Mouse (Mus musculus) limb, embryonic 11.5 days (tissue): Measurements from ENCODE around the gene Tomt. TPM values are rescaled to one million over a fixed set of nuclear protein-coding genes. Genes with fewer than 3 reads are reported as not detected.

Experiments used
- ATAC-seq: fragments of 200-750 bp; cut with Nextera tagmentation; 2 replicates; pipeline ENCODE4 v1.8.0; 2017; ENCODE audit warnings: low read depth; ENCODE audit not compliant: insufficient number of reproducible peaks, low FRiP score, low TSS enrichment
- DNase-seq: peaks from one replicate; pipeline ENCODE4 v3.0.0-alpha.2; 2015; ENCODE audit warnings: low spot score
- H3K27ac ChIP-seq: fragments of 300-500 bp; sonication (generic); replicated peaks from 2 replicates; pipeline ENCODE4 v1.5.1; 2014; ENCODE audit warnings: low read depth, mild to moderate bottlenecking, low read length
- H3K27me3 ChIP-seq: fragments of 300-500 bp; sonication (generic); 2 replicates; pipeline ENCODE4 v1.6.1; 2014; ENCODE audit warnings: mild to moderate bottlenecking, low read length, mixed read lengths; ENCODE audit not compliant: control insufficient read depth, insufficient read depth
- H3K36me3 ChIP-seq: fragments of 300-500 bp; sonication (generic); 2 replicates; pipeline ENCODE4 v1.6.1; 2014; ENCODE audit warnings: mild to moderate bottlenecking, low read length, moderate library complexity, mixed read lengths; ENCODE audit not compliant: control insufficient read depth, insufficient read depth
- H3K4me1 ChIP-seq: fragments of 300-500 bp; sonication (generic); 2 replicates; pipeline ENCODE4 v1.6.1; 2014; ENCODE audit warnings: low read length, mixed read lengths; ENCODE audit not compliant: control insufficient read depth, insufficient read depth
- H3K4me2 ChIP-seq: fragments of 300-500 bp; sonication (generic); 2 replicates; pipeline ENCODE4 v1.6.1; 2014; ENCODE audit warnings: low read depth, mild to moderate bottlenecking, moderate library complexity; ENCODE audit not compliant: severe bottlenecking
- H3K4me3 ChIP-seq: fragments of 300-500 bp; sonication (generic); 2 replicates; pipeline ENCODE4 v1.5.1; 2014; ENCODE audit warnings: low read depth, low read length
- H3K9ac ChIP-seq: fragments of 300-500 bp; sonication (generic); 2 replicates; pipeline ENCODE4 v1.6.1; 2014; ENCODE audit warnings: mild to moderate bottlenecking, low read length
- H3K9me3 ChIP-seq: fragments of 300-500 bp; sonication (generic); 2 replicates; pipeline ENCODE4 v1.6.1; 2016; ENCODE audit warnings: low read length; ENCODE audit not compliant: control insufficient read depth
- WGBS: fragments of 180-500 bp; shearing (Covaris S2); extraction: QIAGEN DNeasy Blood & Tissue Kit; methylation state at CpG from one replicate; pipeline ENCODE4 v1.1.7; 2014; 5-methylcytosine and 5-hydroxymethylcytosine counted together
- polyA plus RNA-seq: library from polyadenylated mRNA; unstranded; fragments of >200 nt; fragmentation: Nextera tagmentation; extraction: Ambion mirVana; gene quantifications from 2 replicates; pipeline ENCODE4 v1.2.1, GENCODE M21; 2014

Gene Tomt
- polyA plus RNA-seq, 1 experiment from 2014 or later: 0.40 TPM

GRCm38 (mm10) chr7:101900331-101901097 is 5.6 kb downstream of the Tomt start:
- Histone ChIP-seq H3K9me3 (no peaks in the 10 kb centered on the region), H3K27me3 (no peaks in the 10 kb centered on the region), H3K36me3 (peaks cover 6% of the 10 kb centered on the region; the same call in 1 of the 2 replicates), H3K4me3 (no peak overlapping the region), H3K27ac (no peak overlapping the region), H3K4me2 (no peak overlapping the region), H3K9ac (no peak overlapping the region), H3K4me1 (0 out of 2 replicates have a peak, but pooled peaks cover 4% of the 10 kb centered on the region)
- no peak for DNase-seq
- whole genome bisulfite sequencing: 89% methylated on average over 16 of the region's 16 CpGs
- ATAC-seq: no peak

- peak; percentile 99 for ATAC-seq
- no peaks in the 10 kb centered on the region for H3K27me3 ChIP-seq
- WGBS: under 1% methylated on average over 57 of the region's 57 CpGs
- peak; percentile 96 for DNase-seq
- peak overlapping the region; percentile 55 for H3K4me3 ChIP-seq
- H3K9ac ChIP-seq: peak overlapping the region; percentile 64
- H3K9me3 ChIP-seq: no peaks in the 10 kb centered on the region
- H3K27ac ChIP-seq: peak overlapping the region; percentile 86
- H3K4me2 ChIP-seq: peak overlapping the region; percentile 35
- H3K36me3 ChIP-seq: no peaks in the 10 kb centered on the region; the same call in 1 of the 2 replicates
- 0 out of 2 replicates have a peak, but pooled peaks cover 2% of the 10 kb centered on the region for H3K4me1 ChIP-seq
Measured at GRCm38 (mm10) chr7:101896104-101897066, 9.8 kb downstream of the Tomt start.

DNA sequence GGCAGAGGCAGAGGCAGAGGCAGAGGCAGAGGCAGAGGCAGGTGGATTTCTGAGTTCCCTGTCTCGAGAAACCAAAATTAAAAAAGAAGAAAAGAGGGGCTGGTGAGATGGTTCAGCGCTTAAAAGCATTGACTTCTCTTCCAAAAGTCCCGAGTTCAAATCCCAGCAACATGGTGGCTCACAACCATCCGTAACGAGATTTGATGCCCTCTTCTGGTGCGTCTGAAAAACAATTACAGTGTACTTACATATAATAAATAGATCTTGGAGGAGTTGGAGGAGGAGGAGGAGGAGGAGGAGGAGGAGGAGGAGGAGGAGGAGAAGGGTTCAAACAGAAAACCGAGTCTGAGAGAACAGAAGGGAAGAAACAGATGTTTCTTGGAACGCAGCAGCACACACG is 10.5 kb downstream of the Tomt start:
- ATAC-seq (no peak), DNase-seq (no peak)
- no peaks in the 10 kb centered on the region; the same call in 1 of the 2 replicates for H3K36me3 ChIP-seq
- no peaks in the 10 kb centered on the region for H3K4me1 ChIP-seq
- H3K4me3 ChIP-seq: peak overlapping the region; percentile 55
- no peaks in the 10 kb centered on the region for H3K27me3 ChIP-seq
- H3K9me3 ChIP-seq: no peaks in the 10 kb centered on the region
- no peak overlapping the region for H3K27ac ChIP-seq
- WGBS: 36% methylated on average over 9 of the region's 9 CpGs
- H3K4me2 ChIP-seq: peak overlapping the region; percentile 35
- peak overlapping the region; percentile 23; the same call in 1 of the 2 replicates for H3K9ac ChIP-seq

GRCm38 (mm10) chr7:101888460-101888859 is 17.7 kb downstream of the Tomt start:
- WGBS: 84% methylated on average over 4 of the region's 4 CpGs
- no peaks in the 10 kb centered on the region for H3K4me1 ChIP-seq
- no peak for ATAC-seq
- no peak overlapping the region for H3K4me3 ChIP-seq
- no peak overlapping the region for H3K9ac ChIP-seq
- no peaks in the 10 kb centered on the region for H3K36me3 ChIP-seq
- no peaks in the 10 kb centered on the region for H3K27me3 ChIP-seq
- no peak overlapping the region for H3K27ac ChIP-seq
- DNase-seq: no peak
- H3K9me3 ChIP-seq: no peaks in the 10 kb centered on the region
- no peak overlapping the region for H3K4me2 ChIP-seq

- Histone ChIP-seq H3K4me1 (no peaks in the 10 kb centered on the region), H3K27ac (no peak overlapping the region), H3K9me3 (no peaks in the 10 kb centered on the region), H3K4me2 (no peak overlapping the region), H3K9ac (no peak overlapping the region), H3K27me3 (no peaks in the 10 kb centered on the region), H3K4me3 (no peak overlapping the region), H3K36me3 (no peaks in the 10 kb centered on the region)
- ATAC-seq (no peak), DNase-seq (no peak)
- 87% methylated on average over 6 of the region's 6 CpGs for WGBS
Measured at GRCm38 (mm10) chr7:101886274-101886673, 19.9 kb downstream of the Tomt start.

DNA sequence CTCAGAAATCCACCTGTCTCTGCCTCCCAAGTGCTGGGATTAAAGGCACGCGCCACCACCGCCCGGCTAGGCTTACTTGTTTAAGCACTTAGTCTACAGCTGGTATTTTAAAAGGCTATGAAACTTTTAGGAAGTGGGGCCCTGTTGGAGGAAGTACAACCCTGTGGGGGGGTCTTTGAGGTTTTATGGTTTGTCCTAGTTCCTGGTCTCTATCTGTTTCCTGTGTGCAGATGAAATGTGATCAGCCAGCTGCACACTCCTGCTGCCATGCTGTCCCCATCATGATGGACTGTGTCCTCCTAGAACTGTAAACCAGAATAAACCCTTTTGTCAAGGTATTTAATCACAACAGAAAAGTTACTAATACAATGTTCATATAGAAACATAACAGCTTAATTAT is 22.0 kb downstream of the Tomt start:
- no peak overlapping the region for H3K4me2 ChIP-seq
- no peaks in the 10 kb centered on the region for H3K4me1 ChIP-seq
- H3K27me3 ChIP-seq: no peaks in the 10 kb centered on the region
- H3K4me3 ChIP-seq: no peak overlapping the region
- H3K36me3 ChIP-seq: no peaks in the 10 kb centered on the region
- 96% methylated on average over 4 of the region's 4 CpGs for WGBS
- H3K9me3 ChIP-seq: no peaks in the 10 kb centered on the region
- H3K9ac ChIP-seq: no peak overlapping the region
- DNase-seq (no peak), ATAC-seq (no peak)
- no peak overlapping the region for H3K27ac ChIP-seq

GRCm38 (mm10) chr7:101882413-101883154 is 23.6 kb downstream of the Tomt start:
- no peaks in the 10 kb centered on the region for H3K4me1 ChIP-seq
- H3K9me3 ChIP-seq: no peaks in the 10 kb centered on the region
- H3K36me3 ChIP-seq: no peaks in the 10 kb centered on the region
- no peak overlapping the region; the same call in 1 of the 2 replicates for H3K9ac ChIP-seq
- H3K27ac ChIP-seq: no peak overlapping the region
- H3K4me3 ChIP-seq: no peak overlapping the region
- no peak overlapping the region for H3K4me2 ChIP-seq
- H3K27me3 ChIP-seq: no peaks in the 10 kb centered on the region
- no peak for ATAC-seq
- DNase-seq: no peak
- WGBS: 74% methylated on average over 9 of the region's 9 CpGs

GRCm38 (mm10) chr7:101880855-101881254 is 25.3 kb downstream of the Tomt start:
- H3K4me2 ChIP-seq: no peak overlapping the region
- no peak for ATAC-seq

More at GRCm38 (mm10) chr7:101880855-101881254, 25.3 kb downstream of the Tomt start:
- no peak overlapping the region for H3K4me3 ChIP-seq
- H3K4me1 ChIP-seq: no peaks in the 10 kb centered on the region
- no peak overlapping the region for H3K9ac ChIP-seq
- DNase-seq: no peak
- no peaks in the 10 kb centered on the region for H3K27me3 ChIP-seq
- no peaks in the 10 kb centered on the region for H3K9me3 ChIP-seq
- H3K27ac ChIP-seq: no peak overlapping the region
- no peaks in the 10 kb centered on the region for H3K36me3 ChIP-seq
- WGBS: 76% methylated on average over 4 of the region's 4 CpGs
